Mouse (Mus musculus) MEL (cell line): ENCODE data around the gene Cops4. TPM values are rescaled to one million over a fixed set of nuclear protein-coding genes. Genes with fewer than 3 reads are reported as not detected.
A peak's percentile ranks its signal among the peaks of the same experiment; 100 is the strongest.

Experiments
- DNase-seq: peaks from one replicate; pipeline ENCODE4 v3.0.0; 2011; ENCODE audit warnings: low read depth, low spot score
- H3K27ac ChIP-seq: 2 replicates; pipeline ENCODE4 v1.5.1; 2012; ENCODE audit warnings: low read depth, mild to moderate bottlenecking, control low read depth, low read length, moderate library complexity; ENCODE audit not compliant: control insufficient read depth
- H3K27me3 ChIP-seq, 2 experiments: fragments of 150-350 bp in 1 of 2; sonication (generic) in 1 of 2; 2 replicates each; pipeline ENCODE4 v1.6.1; 2012; ENCODE audit warnings: low read length in 2 of 2, mild to moderate bottlenecking in 2 of 2, improper control_type of control experiment in 1 of 2, moderate library complexity in 1 of 2; ENCODE audit not compliant: insufficient read depth in 2 of 2, control insufficient read depth in 1 of 2
- H3K36me3 ChIP-seq, 2 experiments: 2 replicates each; pipeline ENCODE4 v1.6.1; 2012 to 2014; ENCODE audit warnings: low read length in 2 of 2, improper control_type of control experiment in 1 of 2, inconsistent platforms in 1 of 2, mild to moderate bottlenecking in 1 of 2; ENCODE audit not compliant: insufficient read depth in 2 of 2, control insufficient read depth in 1 of 2
- H3K4me1 ChIP-seq, 2 experiments: fragments of 150-350 bp in 1 of 2; sonication (generic) in 1 of 2; 2 replicates each; pipeline ENCODE4 v1.6.1; 2012; ENCODE audit warnings: low read length in 2 of 2, improper control_type of control experiment in 1 of 2, mild to moderate bottlenecking in 1 of 2; ENCODE audit not compliant: insufficient read depth in 2 of 2, control insufficient read depth in 1 of 2
- H3K4me3 ChIP-seq, 2 experiments: fragments of 150-350 bp in 1 of 2; sonication (generic) in 1 of 2; 2 replicates each; pipeline ENCODE4 v1.5.1; 2012; ENCODE audit warnings: low read depth in 2 of 2, low read length in 2 of 2, mild to moderate bottlenecking in 2 of 2, moderate library complexity in 2 of 2, control low read depth in 1 of 2, improper control_type of control experiment in 1 of 2; ENCODE audit not compliant: control insufficient read depth in 1 of 2, insufficient read depth in 1 of 2
- H3K79me2 ChIP-seq: 2 replicates; pipeline ENCODE4 v1.6.1; 2012; ENCODE audit warnings: mild to moderate bottlenecking, low read length, moderate library complexity; ENCODE audit not compliant: control insufficient read depth, poor library complexity, insufficient read depth
- H3K9ac ChIP-seq: 2 replicates; pipeline ENCODE4 v1.6.1; 2012; ENCODE audit warnings: low read depth, mild to moderate bottlenecking, control low read depth, low read length, moderate library complexity; ENCODE audit not compliant: control insufficient read depth, poor library complexity, severe bottlenecking
- H3K9me3 ChIP-seq: fragments of 150-350 bp; sonication (generic); replicated peaks from 2 replicates; pipeline ENCODE4 v1.6.1; 2012; ENCODE audit warnings: mild to moderate bottlenecking, low read length, improper control_type of control experiment, moderate library complexity; ENCODE audit not compliant: insufficient read depth
- BHLHE40 ChIP-seq: IDR thresholded peaks from 2 replicates; pipeline ENCODE4 v1.6.1; 2012; ENCODE audit warnings: low read depth, mild to moderate bottlenecking, inconsistent platforms, low read length, improper control_type of control experiment, borderline replicate concordance
- CHD1 ChIP-seq: IDR thresholded peaks from 2 replicates; pipeline ENCODE4 v1.6.1; 2012; ENCODE audit warnings: low read depth, mild to moderate bottlenecking, inconsistent platforms, low read length, improper control_type of control experiment
- CTCF ChIP-seq, 3 experiments: IDR thresholded peaks in 2 of 3; conservative IDR thresholded peaks in 1 of 3; 2 replicates each; pipeline ENCODE4 v1.5.1; 2011 to 2012; ENCODE audit warnings: low read length in 3 of 3, low read depth in 2 of 3, mild to moderate bottlenecking in 2 of 3, improper control_type of control experiment in 1 of 3, inconsistent platforms in 1 of 3, mixed read lengths in 1 of 3, moderate library complexity in 1 of 3; ENCODE audit not compliant: control insufficient read depth in 1 of 3, insufficient read depth in 1 of 3, poor library complexity in 1 of 3, severe bottlenecking in 1 of 3
- E2F4 ChIP-seq: IDR thresholded peaks from 2 replicates; pipeline ENCODE4 v1.6.1; 2011; ENCODE audit warnings: low read depth, low read length, improper control_type of control experiment, borderline replicate concordance
- ELF1 ChIP-seq: IDR thresholded peaks from 2 replicates; pipeline ENCODE4 v1.6.1; 2014; ENCODE audit warnings: low read depth, mild to moderate bottlenecking, inconsistent platforms, low read length, improper control_type of control experiment, moderate library complexity
- EP300 ChIP-seq, 2 experiments: IDR thresholded peaks; 2 replicates each; pipeline ENCODE4 v1.6.1; 2011; ENCODE audit warnings: improper control_type of control experiment in 2 of 2, low read length in 2 of 2, low read depth in 1 of 2, mild to moderate bottlenecking in 1 of 2
- ETS1 ChIP-seq: IDR thresholded peaks from 2 replicates; pipeline ENCODE4 v1.6.1; 2012; ENCODE audit warnings: low read depth, mild to moderate bottlenecking, inconsistent platforms, low read length, improper control_type of control experiment, moderate library complexity
- GABPA ChIP-seq: IDR thresholded peaks from 2 replicates; pipeline ENCODE4 v1.6.1; 2012; ENCODE audit warnings: low read depth, mild to moderate bottlenecking, inconsistent platforms, low read length, improper control_type of control experiment, moderate library complexity
- GATA1 ChIP-seq: IDR thresholded peaks from 2 replicates; pipeline ENCODE4 v1.6.1; 2011; ENCODE audit warnings: low read depth, low read length, improper control_type of control experiment
- HCFC1 ChIP-seq: IDR thresholded peaks from 2 replicates; pipeline ENCODE4 v1.6.1; 2012; ENCODE audit warnings: low read depth, mild to moderate bottlenecking, inconsistent platforms, low read length, improper control_type of control experiment, moderate library complexity
- MEF2A ChIP-seq: IDR thresholded peaks from 2 replicates; pipeline ENCODE4 v1.6.1; 2014; ENCODE audit warnings: low read depth, mild to moderate bottlenecking, inconsistent platforms, low read length, improper control_type of control experiment; ENCODE audit not compliant: poor library complexity, insufficient replicate concordance, severe bottlenecking; ENCODE audit errors: extremely low read depth
- MYB ChIP-seq: IDR thresholded peaks from 2 replicates; pipeline ENCODE4 v1.6.1; 2011; ENCODE audit warnings: mild to moderate bottlenecking, low read depth, low read length, improper control_type of control experiment
- MYC ChIP-seq: IDR thresholded peaks from 2 replicates; pipeline ENCODE4 v1.6.1; 2011; ENCODE audit warnings: low read depth, mild to moderate bottlenecking, low read length, improper control_type of control experiment, moderate library complexity
- NELFE ChIP-seq: IDR thresholded peaks from 2 replicates; pipeline ENCODE4 v1.6.1; 2011; ENCODE audit warnings: low read depth, low read length, improper control_type of control experiment
- POLR2A ChIP-seq, 2 experiments: IDR thresholded peaks; 2 replicates each; pipeline ENCODE4 v1.6.1; 2011 to 2012; ENCODE audit warnings: low read length in 2 of 2, mild to moderate bottlenecking in 2 of 2, control low read depth in 1 of 2, improper control_type of control experiment in 1 of 2, low read depth in 1 of 2, moderate library complexity in 1 of 2; ENCODE audit not compliant: control insufficient read depth in 1 of 2, insufficient read depth in 1 of 2, poor library complexity in 1 of 2
- POLR2AphosphoS5 ChIP-seq: IDR thresholded peaks from 2 replicates; pipeline ENCODE4 v1.6.1; 2012; ENCODE audit warnings: low read depth, borderline replicate concordance, mild to moderate bottlenecking, inconsistent platforms, low read length, moderate library complexity, mixed read lengths
- SIN3A ChIP-seq: IDR thresholded peaks from 2 replicates; pipeline ENCODE4 v1.6.1; 2012; ENCODE audit warnings: low read length, improper control_type of control experiment, inconsistent platforms
- SMC3 ChIP-seq: IDR thresholded peaks from 2 replicates; pipeline ENCODE4 v1.6.1; 2011; ENCODE audit warnings: low read depth, low read length, improper control_type of control experiment
- TAL1 ChIP-seq: IDR thresholded peaks from 2 replicates; pipeline ENCODE4 v1.6.1; 2012; ENCODE audit warnings: mild to moderate bottlenecking, inconsistent platforms, low read length, moderate library complexity, mixed read lengths
- TBP ChIP-seq: IDR thresholded peaks from 2 replicates; pipeline ENCODE4 v1.8.0; 2011; ENCODE audit warnings: low read depth, low read length, improper control_type of control experiment
- TCF12 ChIP-seq: IDR thresholded peaks from 2 replicates; pipeline ENCODE4 v1.6.1; 2014; ENCODE audit warnings: low read depth, mild to moderate bottlenecking, inconsistent platforms, low read length, improper control_type of control experiment, moderate library complexity
- UBTF ChIP-seq: IDR thresholded peaks from 2 replicates; pipeline ENCODE4 v1.6.1; 2012; ENCODE audit warnings: low read depth, mild to moderate bottlenecking, inconsistent platforms, low read length, improper control_type of control experiment, moderate library complexity, borderline replicate concordance; ENCODE audit not compliant: insufficient read depth
- USF1 ChIP-seq: IDR thresholded peaks from 2 replicates; pipeline ENCODE4 v1.6.1; 2014; ENCODE audit warnings: low read depth, mild to moderate bottlenecking, inconsistent platforms, low read length, improper control_type of control experiment, moderate library complexity
- USF2 ChIP-seq, 2 experiments: IDR thresholded peaks; 2 replicates each; pipeline ENCODE4 v1.6.1; 2011 to 2012; ENCODE audit warnings: improper control_type of control experiment in 2 of 2, low read length in 2 of 2, borderline replicate concordance in 1 of 2, inconsistent platforms in 1 of 2, low read depth in 1 of 2, mild to moderate bottlenecking in 1 of 2; ENCODE audit not compliant: insufficient read depth in 1 of 2
- ZC3H11A ChIP-seq: IDR thresholded peaks from 2 replicates; pipeline ENCODE4 v1.6.1; 2012; ENCODE audit warnings: low read depth, mild to moderate bottlenecking, inconsistent platforms, low read length, improper control_type of control experiment
- ZKSCAN1 ChIP-seq: IDR thresholded peaks from 2 replicates; pipeline ENCODE4 v1.6.1; 2012; ENCODE audit warnings: low read depth, mild to moderate bottlenecking, inconsistent platforms, low read length, improper control_type of control experiment, moderate library complexity
- ZMIZ1 ChIP-seq: IDR thresholded peaks from 2 replicates; pipeline ENCODE4 v1.6.1; 2012; ENCODE audit warnings: low read depth, mild to moderate bottlenecking, inconsistent platforms, low read length, improper control_type of control experiment, moderate library complexity
- ZNF384 ChIP-seq: IDR thresholded peaks from 2 replicates; pipeline ENCODE4 v1.6.1; 2012; ENCODE audit warnings: low read depth, mild to moderate bottlenecking, inconsistent platforms, low read length, improper control_type of control experiment
- polyA plus RNA-seq, 2 experiments: library from polyadenylated mRNA; stranded (reverse) in 1 of 2; unstranded in 1 of 2; fragments of >175 nt in 1 of 2; fragments of >200 nt in 1 of 2; gene quantifications; 2 replicates each; pipeline versions ENCODE4 v1.2.1 to v1.2.4; 2012; ENCODE audit warnings: low replicate concordance in 2 of 2, low read depth in 1 of 2; ENCODE audit not compliant: insufficient read length in 2 of 2, insufficient read depth in 1 of 2, missing spikeins in 1 of 2
- total RNA-seq: library from RNA; depleted of rRNA; stranded (reverse); fragments of 300-350 nt; gene quantifications from 2 replicates; pipeline ENCODE4 v1.2.3, GENCODE M21; 2012

The Cops4 gene
- total and polyA plus RNA-seq, 3 experiments, result 112 to 626 (median 142) TPM

DNA sequence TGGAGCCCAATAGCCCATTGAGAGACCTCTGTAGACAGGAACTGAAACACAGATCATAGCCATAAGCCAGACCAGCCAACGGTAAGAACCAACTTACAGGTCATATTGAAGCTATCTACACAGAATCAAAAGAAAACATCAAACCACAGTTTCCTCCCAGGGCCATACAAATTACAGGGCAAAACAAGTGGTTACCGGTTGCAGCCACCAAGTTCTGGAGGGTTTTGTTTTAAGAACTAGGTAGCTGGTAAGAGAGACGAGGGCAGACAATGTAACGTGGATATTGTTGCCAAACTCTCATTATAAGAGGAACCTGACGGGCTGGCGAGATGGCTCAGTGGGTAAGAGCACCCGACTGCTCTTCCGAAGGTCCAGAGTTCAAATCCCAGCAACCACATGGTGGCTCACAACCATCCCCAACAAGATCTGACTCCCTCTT lies 67.1 kb downstream of the Cops4 start (continued):
- TF ChIP-seq SIN3A, result peak; percentile 33; the same call in 1 of the 2 replicates
- TF ChIP-seq ELF1, result peak; percentile 29; the same call in 1 of the 2 replicates
- TF ChIP-seq MYB, result peak; percentile 53; the same call in 1 of the 2 replicates
- TF ChIP-seq GABPA, result no peak
- TF ChIP-seq TCF12, result peak; percentile 43
- no peak for TF ChIP-seq POLR2A (IDR thresholded peaks at IDR 0.05; ENCODE audit: control insufficient read depth in 1 of 2, insufficient read depth in 1 of 2, low read depth in 1 of 2, low read length in 2 of 2, poor library complexity in 1 of 2)
- TF ChIP-seq ZC3H11A, result no peak
- no peak for TF ChIP-seq MYC
- TF ChIP-seq MEF2A, result no peak
- peak; percentile 33; the same call in 1 of the 2 replicates for TF ChIP-seq GATA1
- TF ChIP-seq NELFE, result no peak
- no peak for TF ChIP-seq TAL1
- no peak for TF ChIP-seq UBTF
- no peak for TF ChIP-seq BHLHE40

DNA sequence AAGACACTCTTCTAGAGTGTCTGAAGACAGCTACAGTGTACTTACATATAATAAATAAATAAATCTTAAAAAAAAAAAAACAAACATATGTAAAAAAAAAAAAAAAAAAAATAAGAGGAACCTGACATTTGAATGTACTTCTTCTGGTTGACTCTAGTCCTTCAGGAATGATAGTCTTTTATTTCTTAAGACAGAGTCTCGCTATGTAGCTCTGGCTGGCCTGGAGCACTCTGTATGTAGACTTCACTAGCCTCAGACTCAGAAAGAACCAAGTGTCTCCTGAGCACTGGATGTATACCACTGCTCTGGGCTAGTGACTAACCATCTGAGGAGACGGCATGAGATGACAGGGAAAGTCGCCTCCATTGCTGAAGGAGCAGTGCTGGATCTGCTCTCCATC lies 67.5 kb downstream of the Cops4 start:
- H3K9ac ChIP-seq, result no peak overlapping the region
- DNase-seq, result peak; percentile 27
- peaks cover 20 to 42% of the 10 kb centered on the region in 2 experiments for H3K4me1 ChIP-seq
- H3K79me2 ChIP-seq, result no peaks in the 10 kb centered on the region; the same call in 1 of the 2 replicates
- no peak for TF ChIP-seq POLR2AphosphoS5
- TF ChIP-seq ZNF384, result peak; percentile 61
- 0 out of 2 replicates have a peak, but pooled peaks have one; percentile 1 for TF ChIP-seq ELF1
- peaks cover 0 to 56% of the 10 kb centered on the region in 2 experiments; a peak in 2 of 4 replicates for H3K36me3 ChIP-seq
- no peaks in the 10 kb centered on the region for H3K27me3 ChIP-seq
- H3K9me3 ChIP-seq, result no peaks in the 10 kb centered on the region
- H3K4me3 ChIP-seq, result no peak overlapping the region
- H3K27ac ChIP-seq, result peak overlapping the region; percentile 60

DNA sequence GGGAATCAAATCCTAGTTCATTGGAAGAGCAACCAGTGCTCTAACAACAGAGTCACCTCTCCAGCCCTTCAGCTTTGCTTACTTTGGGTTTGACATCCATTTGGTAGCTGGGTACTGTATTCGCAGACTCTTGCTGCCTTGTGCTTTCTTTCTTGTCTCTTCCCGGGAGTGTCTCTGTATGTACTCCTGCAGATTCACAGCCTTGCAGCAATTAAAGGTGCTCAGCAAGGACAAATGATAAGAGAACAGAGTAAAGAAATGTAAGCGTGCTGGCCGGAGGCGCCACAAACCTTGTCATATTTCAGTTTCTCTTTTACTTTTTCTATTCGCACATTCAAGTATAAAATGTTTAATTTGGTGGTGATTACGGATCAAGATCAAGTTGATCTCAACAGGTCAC lies 69.0 kb downstream of the Cops4 start:
- Histone ChIP-seq H3K36me3 (peaks cover 0 to 47% of the 10 kb centered on the region in 2 experiments; a peak in 2 of 4 replicates), H3K9me3 (no peaks in the 10 kb centered on the region), H3K9ac (no peak overlapping the region), H3K4me1 (peaks cover 13 to 32% of the 10 kb centered on the region in 2 experiments), H3K27me3 (no peaks in the 10 kb centered on the region), H3K79me2 (no peaks in the 10 kb centered on the region; the same call in 1 of the 2 replicates), H3K4me3 (no peak overlapping the region), H3K27ac (no peak overlapping the region)
- DNase-seq, result no peak
- TF ChIP-seq ZKSCAN1 (no peak), MEF2A (no peak), NELFE (no peak), ZMIZ1 (no peak), POLR2AphosphoS5 (no peak), EP300 (IDR thresholded peaks at IDR 0.05; ENCODE audit: low read depth in 1 of 2, low read length in 2 of 2) (no peak), CHD1 (no peak), GABPA (no peak), E2F4 (no peak), TBP (no peak), SMC3 (no peak), USF1 (no peak), USF2 (IDR thresholded peaks at IDR 0.05; ENCODE audit: borderline replicate concordance in 1 of 2, insufficient read depth in 1 of 2, low read depth in 1 of 2, low read length in 2 of 2) (no peak), HCFC1 (no peak), CTCF (IDR thresholded peaks at IDR 0.05 in 2 of 3, conservative IDR thresholded peaks at IDR 0.05 in 1 of 3; ENCODE audit: control insufficient read depth in 1 of 3, insufficient read depth in 1 of 3, low read depth in 2 of 3, low read length in 3 of 3, poor library complexity in 1 of 3, severe bottlenecking in 1 of 3) (no peak), ETS1 (no peak), ZC3H11A (no peak), SIN3A (no peak)
